Mouse (Mus musculus) heart, embryonic 14.5 days (tissue): ENCODE data around the gene Pparg. TPM values are rescaled to one million over a fixed set of nuclear protein-coding genes. Genes with fewer than 3 reads are reported as not detected.

Source experiments
- ATAC-seq: fragments of 200-750 bp; cut with Nextera tagmentation; 2 replicates; pipeline ENCODE4 v1.8.0; 2017; ENCODE audit warnings: low read depth, moderate TSS enrichment; ENCODE audit not compliant: insufficient number of reproducible peaks, insufficient read depth, low FRiP score
- H3K27ac ChIP-seq, 2 experiments: fragments of 200-500 bp in 1 of 2; fragments of 300-500 bp in 1 of 2; sonication (generic) in 1 of 2; replicated peaks in 1 of 2; 2 replicates each; pipeline ENCODE4 v1.5.1; 2012 to 2014; ENCODE audit warnings: low read depth in 2 of 2, low read length in 2 of 2, control low read depth in 1 of 2, mild to moderate bottlenecking in 1 of 2, mixed read lengths in 1 of 2; ENCODE audit not compliant: control insufficient read depth in 1 of 2, insufficient read depth in 1 of 2
- H3K27me3 ChIP-seq: fragments of 300-500 bp; sonication (generic); 2 replicates; pipeline ENCODE4 v1.6.1; 2014; ENCODE audit warnings: mild to moderate bottlenecking, low read length, control low read depth; ENCODE audit not compliant: control insufficient read depth, insufficient read depth
- H3K36me3 ChIP-seq: fragments of 300-500 bp; sonication (generic); 2 replicates; pipeline ENCODE4 v1.6.1; 2014; ENCODE audit warnings: mild to moderate bottlenecking, control low read depth, low read length, mixed read lengths; ENCODE audit not compliant: control insufficient read depth, insufficient read depth
- H3K4me1 ChIP-seq, 2 experiments: fragments of 200-500 bp in 1 of 2; fragments of 300-500 bp in 1 of 2; sonication (generic) in 1 of 2; 2 replicates each; pipeline ENCODE4 v1.6.1; 2012 to 2014; ENCODE audit warnings: low read length in 2 of 2, control low read depth in 1 of 2, mixed read lengths in 1 of 2; ENCODE audit not compliant: control insufficient read depth in 2 of 2, insufficient read depth in 2 of 2
- H3K4me2 ChIP-seq: fragments of 300-500 bp; sonication (generic); 2 replicates; pipeline ENCODE4 v1.6.1; 2014; ENCODE audit warnings: mild to moderate bottlenecking, low read length
- H3K4me3 ChIP-seq, 2 experiments: fragments of 200-500 bp in 1 of 2; fragments of 300-500 bp in 1 of 2; sonication (generic) in 1 of 2; 2 replicates each; pipeline ENCODE4 v1.5.1; 2012 to 2014; ENCODE audit warnings: low read length in 2 of 2, mild to moderate bottlenecking in 2 of 2, control low read depth in 1 of 2, low read depth in 1 of 2, moderate library complexity in 1 of 2; ENCODE audit not compliant: control insufficient read depth in 1 of 2, insufficient read depth in 1 of 2
- H3K9ac ChIP-seq: fragments of 300-500 bp; sonication (generic); 2 replicates; pipeline ENCODE4 v1.6.1; 2014; ENCODE audit warnings: mild to moderate bottlenecking, low read length
- H3K9me3 ChIP-seq: fragments of 300-500 bp; sonication (generic); 2 replicates; pipeline ENCODE4 v1.6.1; 2016; ENCODE audit warnings: low read length, control low read depth; ENCODE audit not compliant: control insufficient read depth
- WGBS: fragments of 180-500 bp; shearing (Covaris S2); extraction: QIAGEN DNeasy Blood & Tissue Kit; methylation state at CpG from one replicate; pipeline ENCODE4 v1.1.7; 2014; 5-methylcytosine and 5-hydroxymethylcytosine counted together
- polyA plus RNA-seq: library from polyadenylated mRNA; unstranded; fragments of >200 nt; fragmentation: Nextera tagmentation; extraction: Ambion mirVana; gene quantifications from 2 replicates; pipeline ENCODE4 v1.2.1, GENCODE M21; 2014

The Pparg gene
- polyA plus RNA-seq, 1 experiment from 2014 or later: 2.4 TPM

GRCm38 (mm10) chr6:115432726-115433125, 72.0 kb downstream of the Pparg start:
- no peaks in the 10 kb centered on the region for H3K4me1 ChIP-seq
- WGBS: 55% methylated on average over 2 of the region's 2 CpGs
- no peaks in the 10 kb centered on the region for H3K27me3 ChIP-seq
- H3K36me3 ChIP-seq: no peaks in the 10 kb centered on the region
- no peaks in the 10 kb centered on the region for H3K9me3 ChIP-seq
- H3K4me2 ChIP-seq: no peak overlapping the region
- 0 out of 4 replicates have a peak overlapping the region, but pooled peaks of 1 of the 2 experiments have one; percentile 17 for H3K27ac ChIP-seq
- H3K9ac ChIP-seq: no peak overlapping the region
- no peak overlapping the region for H3K4me3 ChIP-seq
- no peak for ATAC-seq

GRCm38 (mm10) chr6:115434054-115434453, 73.3 kb downstream of the Pparg start:
- H3K27ac ChIP-seq: no peak overlapping the region
- no peaks in the 10 kb centered on the region for H3K27me3 ChIP-seq
- no peak overlapping the region for H3K4me2 ChIP-seq
- WGBS: 75% methylated on average over 1 of the region's 1 CpGs
- no peaks in the 10 kb centered on the region for H3K9me3 ChIP-seq
- ATAC-seq: no peak
- no peaks in the 10 kb centered on the region for H3K36me3 ChIP-seq
- H3K9ac ChIP-seq: no peak overlapping the region
- no peak overlapping the region for H3K4me3 ChIP-seq
- no peaks in the 10 kb centered on the region for H3K4me1 ChIP-seq

GRCm38 (mm10) chr6:115434816-115435215, 74.1 kb downstream of the Pparg start:
- no peaks in the 10 kb centered on the region for H3K9me3 ChIP-seq
- ATAC-seq: no peak

GRCm38 (mm10) chr6:115440231-115441006, 79.7 kb downstream of the Pparg start:
- Histone ChIP-seq H3K27me3 (no peaks in the 10 kb centered on the region), H3K9ac (no peak overlapping the region), H3K4me1 (no peaks in the 10 kb centered on the region), H3K27ac (no peak overlapping the region), H3K4me3 (no peak overlapping the region), H3K4me2 (no peak overlapping the region), H3K36me3 (no peaks in the 10 kb centered on the region), H3K9me3 (no peaks in the 10 kb centered on the region)
- no peak for ATAC-seq
- 57% methylated on average over 5 of the region's 5 CpGs for WGBS

More at GRCm38 (mm10) chr6:115434816-115435215, 74.1 kb downstream of the Pparg start:
- Histone ChIP-seq H3K36me3 (no peaks in the 10 kb centered on the region), H3K27ac (no peak overlapping the region), H3K4me1 (no peaks in the 10 kb centered on the region), H3K27me3 (no peaks in the 10 kb centered on the region), H3K9ac (no peak overlapping the region), H3K4me2 (no peak overlapping the region), H3K4me3 (no peak overlapping the region)
- WGBS: 70% methylated on average over 2 of the region's 2 CpGs

- H3K9ac ChIP-seq: no peak overlapping the region
- H3K36me3 ChIP-seq: no peaks in the 10 kb centered on the region
- H3K4me1 ChIP-seq: no peaks in the 10 kb centered on the region
- no peaks in the 10 kb centered on the region for H3K9me3 ChIP-seq
- H3K4me3 ChIP-seq: no peak overlapping the region
- H3K4me2 ChIP-seq: no peak overlapping the region
- H3K27ac ChIP-seq: no peak overlapping the region
- no peak for ATAC-seq
- 74% methylated on average over 1 of the region's 1 CpGs for WGBS
- H3K27me3 ChIP-seq: no peaks in the 10 kb centered on the region
These were observed 91.8 kb downstream of the Pparg start for GRCm38 (mm10) chr6:115452501-115452900.

GRCm38 (mm10) chr6:115462743-115463337, 102.1 kb downstream of the Pparg start:
- Histone ChIP-seq H3K9me3 (no peaks in the 10 kb centered on the region), H3K27me3 (no peaks in the 10 kb centered on the region), H3K4me3 (no peak overlapping the region), H3K36me3 (no peaks in the 10 kb centered on the region), H3K9ac (no peak overlapping the region), H3K4me1 (peaks cover 0 to 5% of the 10 kb centered on the region in 2 experiments; a peak in 1 of 4 replicates), H3K4me2 (no peak overlapping the region), H3K27ac (no peak overlapping the region)
- ATAC-seq: no peak
- 57% methylated on average over 16 of the region's 16 CpGs for WGBS

GRCm38 (mm10) chr6:115463338-115463737, 102.6 kb downstream of the Pparg start:
- no peak overlapping the region for H3K9ac ChIP-seq
- peaks cover 0 to 5% of the 10 kb centered on the region in 2 experiments; a peak in 1 of 4 replicates for H3K4me1 ChIP-seq
- no peak overlapping the region for H3K4me2 ChIP-seq
- H3K27ac ChIP-seq: no peak overlapping the region
- WGBS: 77% methylated on average over 2 of the region's 2 CpGs
- H3K27me3 ChIP-seq: no peaks in the 10 kb centered on the region
- no peaks in the 10 kb centered on the region for H3K9me3 ChIP-seq
- ATAC-seq: no peak
- no peaks in the 10 kb centered on the region for H3K36me3 ChIP-seq
- H3K4me3 ChIP-seq: no peak overlapping the region
